Mouse (Mus musculus): ENCODE measurements around the gene Tspan18. TPM values are rescaled to one million over a fixed set of nuclear protein-coding genes. Genes with fewer than 3 reads are reported as not detected.

The Tspan18 gene
- total RNA-seq, 2 experiments from 2014 or later = 37.1 to 40.1 TPM

- no peak for DNase-seq (ENCODE audit: extremely low spot score in 1 of 2, low spot score in 1 of 2)
Observed at GRCm38 (mm10) chr2:93303260-93303584, 31.1 kb downstream of the Tspan18 start.

- DNase-seq (ENCODE audit: extremely low spot score in 1 of 2, low spot score in 1 of 2) = no peak
Observed at GRCm38 (mm10) chr2:93297656-93298055, 36.6 kb downstream of the Tspan18 start.

- no peak for DNase-seq (ENCODE audit: extremely low spot score in 1 of 2, low spot score in 1 of 2)
Observed at GRCm38 (mm10) chr2:93291186-93291926, 42.9 kb downstream of the Tspan18 start.

- DNase-seq (ENCODE audit: extremely low spot score in 1 of 2, low spot score in 1 of 2) = no peak
Observed at GRCm38 (mm10) chr2:93290345-93291118, 43.8 kb downstream of the Tspan18 start.

GRCm38 (mm10) chr2:93289161-93289560 lies 45.1 kb downstream of the Tspan18 start:
- DNase-seq (ENCODE audit: extremely low spot score in 1 of 2, low spot score in 1 of 2) = no peak

- no peak for DNase-seq (ENCODE audit: extremely low spot score in 1 of 2, low spot score in 1 of 2)
Observed at GRCm38 (mm10) chr2:93287348-93287747, 47.0 kb downstream of the Tspan18 start.

- DNase-seq (ENCODE audit: extremely low spot score in 1 of 2, low spot score in 1 of 2) = no peak
Observed at GRCm38 (mm10) chr2:93286742-93287141, 47.6 kb downstream of the Tspan18 start.

- no peak for DNase-seq (ENCODE audit: extremely low spot score in 1 of 2, low spot score in 1 of 2)
Observed at GRCm38 (mm10) chr2:93286321-93286720, 48.0 kb downstream of the Tspan18 start.

- DNase-seq (ENCODE audit: extremely low spot score in 1 of 2, low spot score in 1 of 2) = no peak
Observed at GRCm38 (mm10) chr2:93285842-93286241, 48.5 kb downstream of the Tspan18 start.

GRCm38 (mm10) chr2:93284625-93285024 lies 49.7 kb downstream of the Tspan18 start:
- DNase-seq (ENCODE audit: extremely low spot score in 1 of 2, low spot score in 1 of 2) = no peak

- DNase-seq (ENCODE audit: extremely low spot score in 1 of 2, low spot score in 1 of 2) = no peak
Observed at GRCm38 (mm10) chr2:93283481-93284293, 50.6 kb downstream of the Tspan18 start.

- no peak for DNase-seq (ENCODE audit: extremely low spot score in 1 of 2, low spot score in 1 of 2)
Observed at GRCm38 (mm10) chr2:93282636-93283035, 51.7 kb downstream of the Tspan18 start.

GRCm38 (mm10) chr2:93281466-93281865 lies 52.8 kb downstream of the Tspan18 start:
- no peak for DNase-seq (ENCODE audit: extremely low spot score in 1 of 2, low spot score in 1 of 2)

GRCm38 (mm10) chr2:93280117-93280620 lies 54.1 kb downstream of the Tspan18 start:
- DNase-seq (ENCODE audit: extremely low spot score in 1 of 2, low spot score in 1 of 2) = no peak

- no peak for DNase-seq (ENCODE audit: extremely low spot score in 1 of 2, low spot score in 1 of 2)
Observed at GRCm38 (mm10) chr2:93278181-93278975, 55.9 kb downstream of the Tspan18 start.

- DNase-seq (ENCODE audit: extremely low spot score in 1 of 2, low spot score in 1 of 2) = no peak
Observed at GRCm38 (mm10) chr2:93277486-93277885, 56.8 kb downstream of the Tspan18 start.

GRCm38 (mm10) chr2:93276026-93276425 lies 58.3 kb downstream of the Tspan18 start:
- DNase-seq (ENCODE audit: extremely low spot score in 1 of 2, low spot score in 1 of 2) = no peak

GRCm38 (mm10) chr2:93273916-93274315 lies 60.4 kb downstream of the Tspan18 start:
- no peak for DNase-seq (ENCODE audit: extremely low spot score in 1 of 2, low spot score in 1 of 2)

- DNase-seq (ENCODE audit: extremely low spot score in 1 of 2, low spot score in 1 of 2) = no peak
Observed at GRCm38 (mm10) chr2:93270083-93270482, 64.2 kb downstream of the Tspan18 start.

- no peak for DNase-seq (ENCODE audit: extremely low spot score in 1 of 2, low spot score in 1 of 2)
Observed at GRCm38 (mm10) chr2:93269611-93270010, 64.7 kb downstream of the Tspan18 start.
